Mouse (Mus musculus): ENCODE results near the gene Rsg1. TPM values are rescaled to one million over a fixed set of nuclear protein-coding genes. Genes with fewer than 3 reads are reported as not detected.

Rsg1 gene
- polyA plus RNA-seq, 1 experiment from 2014 or later = 5.1 TPM

DNA sequence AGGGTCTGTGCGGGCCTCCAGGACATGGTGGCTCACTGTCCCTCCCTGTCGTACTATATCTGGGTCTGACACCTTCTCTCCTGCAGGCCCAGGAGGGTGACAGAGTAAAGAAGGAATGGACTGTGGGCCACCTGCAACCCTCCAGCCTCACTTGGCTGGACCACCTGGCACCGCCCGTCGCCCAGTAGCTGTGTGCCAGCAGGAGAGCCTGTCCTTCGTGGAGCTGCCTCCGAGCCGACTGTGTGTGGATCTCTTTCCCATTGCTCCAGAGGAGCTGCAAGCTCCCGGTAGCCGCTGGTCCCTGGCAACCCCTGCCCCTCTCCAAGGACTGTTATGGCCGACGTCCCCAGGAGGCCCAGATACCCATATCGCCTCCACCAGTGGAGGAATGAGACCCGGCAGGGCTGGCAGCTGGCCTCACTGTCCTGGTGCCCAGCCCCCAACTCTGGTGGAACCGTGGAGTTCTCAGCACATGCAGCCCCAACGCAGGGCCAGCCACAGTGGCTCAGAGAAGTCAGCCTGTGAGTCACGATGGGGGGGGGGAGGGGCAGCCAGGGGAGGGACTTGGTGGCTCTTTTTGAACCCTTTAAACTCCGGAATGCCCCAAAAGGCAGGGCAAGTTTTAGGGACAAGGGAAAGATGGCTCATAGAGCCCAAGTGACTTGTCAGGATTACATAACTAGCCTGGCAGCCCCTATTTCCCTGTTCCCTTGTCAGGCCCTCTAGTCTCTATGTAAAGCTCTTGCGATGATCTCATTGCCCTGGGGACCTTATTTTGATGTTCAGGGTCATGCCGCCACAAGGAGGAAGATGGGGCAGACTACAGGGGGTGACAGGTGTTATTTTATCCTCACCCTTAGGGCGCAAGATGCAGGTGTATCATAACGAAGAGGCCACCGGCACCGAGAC is 32.6 kb downstream of the Rsg1 start:
- Histone ChIP-seq H3K9ac (ENCODE audit: low read depth, low read length) (peak overlapping the region; percentile 59), H3K36me3 (ENCODE audit: control insufficient read depth, insufficient read depth, low read length) (0 out of 2 replicates have a peak, but pooled peaks cover 2% of the 10 kb centered on the region), H3K4me3 (ENCODE audit: low read depth, low read length) (peak overlapping the region; percentile 41), H3K27ac (replicated peaks; ENCODE audit: low read depth, low read length) (peak overlapping the region; percentile 86), H3K4me1 (ENCODE audit: control insufficient read depth, insufficient read depth, low read length) (peaks cover 48% of the 10 kb centered on the region), H3K4me2 (ENCODE audit: low read depth, low read length) (peak overlapping the region; percentile 64), H3K9me3 (ENCODE audit: control insufficient read depth, low read length) (no peaks in the 10 kb centered on the region), H3K27me3 (replicated peaks; ENCODE audit: control insufficient read depth, insufficient read depth, low read length) (peaks cover 50% of the 10 kb centered on the region)
- no peak for ATAC-seq (ENCODE audit: low read depth)
- no peak for DNase-seq (ENCODE audit: low spot score)
- 31% methylated on average over 23 of the region's 24 CpGs for WGBS

DNA sequence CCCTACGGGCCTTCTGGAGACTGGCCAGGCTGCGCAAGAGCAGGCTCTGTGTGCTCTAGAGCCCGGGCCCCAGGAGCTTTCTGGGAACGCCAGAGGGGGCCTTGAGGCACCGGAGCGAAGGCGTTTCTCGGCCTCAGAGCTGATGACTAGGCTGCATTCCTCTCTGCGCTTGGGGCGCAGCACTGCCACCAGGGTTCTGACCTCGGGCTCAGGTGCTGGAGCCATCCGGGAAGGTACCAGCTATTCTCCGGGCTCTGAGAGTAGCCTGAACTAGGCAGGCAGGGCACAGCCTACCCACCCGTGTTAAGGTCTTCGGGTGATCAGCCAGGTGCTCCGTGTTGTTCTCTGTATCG is 33.2 kb downstream of the Rsg1 start:
- no peak for DNase-seq (ENCODE audit: low spot score)
- no peak overlapping the region for H3K27ac ChIP-seq (replicated peaks; ENCODE audit: low read depth, low read length)
- 0 out of 2 replicates have a peak, but pooled peaks cover 8% of the 10 kb centered on the region for H3K36me3 ChIP-seq (ENCODE audit: control insufficient read depth, insufficient read depth, low read length)
- H3K4me3 ChIP-seq (ENCODE audit: low read depth, low read length) = peak overlapping the region; percentile 41
- H3K9me3 ChIP-seq (ENCODE audit: control insufficient read depth, low read length) = no peaks in the 10 kb centered on the region
- H3K4me1 ChIP-seq (ENCODE audit: control insufficient read depth, insufficient read depth, low read length) = peaks cover 42% of the 10 kb centered on the region
- ATAC-seq (ENCODE audit: low read depth) = no peak
- 4% methylated on average over 15 of the region's 17 CpGs for WGBS
- H3K9ac ChIP-seq (ENCODE audit: low read depth, low read length) = peak overlapping the region; percentile 59
- peak overlapping the region; percentile 64 for H3K4me2 ChIP-seq (ENCODE audit: low read depth, low read length)
- peaks cover 45% of the 10 kb centered on the region for H3K27me3 ChIP-seq (replicated peaks; ENCODE audit: control insufficient read depth, insufficient read depth, low read length)

DNA sequence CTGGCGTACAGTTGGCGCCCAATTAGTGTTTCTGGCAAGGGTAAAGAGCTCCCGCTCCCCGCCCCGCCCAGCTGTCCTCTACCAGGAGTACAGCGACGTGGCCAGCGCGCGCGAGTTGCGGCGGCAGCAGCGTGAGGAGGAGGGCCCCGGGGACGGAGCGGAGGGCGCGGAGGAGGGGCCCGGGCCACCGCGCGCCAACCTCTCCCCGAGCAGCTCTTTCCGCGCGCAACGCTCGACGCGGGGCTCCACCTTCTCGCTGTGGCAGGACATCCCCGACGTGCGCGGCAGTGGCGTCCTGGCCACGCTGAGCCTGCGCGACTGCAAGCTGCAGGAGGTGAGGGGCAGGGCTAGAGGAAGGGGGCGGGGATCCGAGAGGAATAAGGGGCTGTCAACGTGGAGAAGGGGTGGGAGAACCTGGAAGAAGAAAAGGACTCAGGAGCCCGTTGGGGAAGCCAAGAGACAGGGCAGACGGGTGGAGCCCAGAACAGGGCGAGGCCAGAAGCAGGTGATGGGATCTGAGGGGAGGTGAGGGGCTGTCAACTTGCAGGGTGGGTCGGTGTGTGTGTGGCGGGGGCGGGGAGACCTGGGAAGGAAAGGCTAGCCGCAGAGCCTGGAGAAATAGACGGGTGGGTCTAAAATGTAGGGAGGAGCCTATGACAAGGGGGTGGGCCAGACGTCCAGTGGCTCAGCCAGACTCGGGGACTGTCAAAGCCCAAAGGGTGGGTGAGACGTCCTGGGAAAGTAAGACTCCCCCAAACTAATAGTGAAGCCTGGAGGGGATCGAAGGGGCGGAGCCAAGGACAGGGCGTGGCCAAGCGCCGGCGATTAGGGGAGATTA is 34.2 kb downstream of the Rsg1 start:
- ATAC-seq (ENCODE audit: low read depth) (peak; percentile 70), DNase-seq (ENCODE audit: low spot score) (peak; percentile 81)
- peak overlapping the region; percentile 64 for H3K4me2 ChIP-seq (ENCODE audit: low read depth, low read length)
- H3K36me3 ChIP-seq (ENCODE audit: control insufficient read depth, insufficient read depth, low read length) = 0 out of 2 replicates have a peak, but pooled peaks cover 9% of the 10 kb centered on the region
- H3K9me3 ChIP-seq (ENCODE audit: control insufficient read depth, low read length) = no peaks in the 10 kb centered on the region
- peaks cover 42% of the 10 kb centered on the region for H3K27me3 ChIP-seq (replicated peaks; ENCODE audit: control insufficient read depth, insufficient read depth, low read length)
- H3K27ac ChIP-seq (replicated peaks; ENCODE audit: low read depth, low read length) = no peak overlapping the region; the same call in 1 of the 2 replicates
- peaks cover 34% of the 10 kb centered on the region for H3K4me1 ChIP-seq (ENCODE audit: control insufficient read depth, insufficient read depth, low read length)
- under 1% methylated on average over 38 of the region's 60 CpGs for WGBS
- H3K4me3 ChIP-seq (ENCODE audit: low read depth, low read length) = peak overlapping the region; percentile 41
- peak overlapping the region; percentile 59 for H3K9ac ChIP-seq (ENCODE audit: low read depth, low read length)

DNA sequence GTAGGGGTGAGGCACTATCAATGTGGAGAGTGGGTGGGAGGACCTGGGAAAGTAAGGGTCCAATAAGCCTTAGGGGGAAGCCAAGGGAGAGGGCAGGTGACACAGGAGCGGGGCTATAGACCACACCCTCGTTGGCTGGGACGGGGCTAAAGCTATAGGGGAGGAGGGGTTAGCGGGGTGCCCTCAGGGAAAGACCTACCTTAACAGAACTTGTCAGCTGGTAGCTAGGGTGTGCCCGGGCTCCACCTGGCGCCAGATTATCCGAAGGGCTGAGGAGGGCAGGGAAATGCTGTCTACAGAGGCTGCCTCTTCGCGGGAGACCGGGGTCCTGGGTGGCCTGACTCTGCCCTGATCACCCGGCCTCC is 34.8 kb downstream of the Rsg1 start:
- peak overlapping the region; percentile 41 for H3K4me3 ChIP-seq (ENCODE audit: low read depth, low read length)
- H3K9me3 ChIP-seq (ENCODE audit: control insufficient read depth, low read length) = no peaks in the 10 kb centered on the region
- 0 out of 2 replicates have a peak, but pooled peaks cover 9% of the 10 kb centered on the region for H3K36me3 ChIP-seq (ENCODE audit: control insufficient read depth, insufficient read depth, low read length)
- H3K27ac ChIP-seq (replicated peaks; ENCODE audit: low read depth, low read length) = no peak overlapping the region
- peaks cover 34% of the 10 kb centered on the region for H3K4me1 ChIP-seq (ENCODE audit: control insufficient read depth, insufficient read depth, low read length)
- ATAC-seq (ENCODE audit: low read depth) (peak; percentile 7; the same call in 1 of the 2 replicates), DNase-seq (ENCODE audit: low spot score) (no peak)
- H3K9ac ChIP-seq (ENCODE audit: low read depth, low read length) = peak overlapping the region; percentile 59; the same call in 1 of the 2 replicates
- WGBS = 10% methylated on average over 11 of the region's 11 CpGs
- H3K4me2 ChIP-seq (ENCODE audit: low read depth, low read length) = peak overlapping the region; percentile 64
- H3K27me3 ChIP-seq (replicated peaks; ENCODE audit: control insufficient read depth, insufficient read depth, low read length) = peaks cover 42% of the 10 kb centered on the region

DNA sequence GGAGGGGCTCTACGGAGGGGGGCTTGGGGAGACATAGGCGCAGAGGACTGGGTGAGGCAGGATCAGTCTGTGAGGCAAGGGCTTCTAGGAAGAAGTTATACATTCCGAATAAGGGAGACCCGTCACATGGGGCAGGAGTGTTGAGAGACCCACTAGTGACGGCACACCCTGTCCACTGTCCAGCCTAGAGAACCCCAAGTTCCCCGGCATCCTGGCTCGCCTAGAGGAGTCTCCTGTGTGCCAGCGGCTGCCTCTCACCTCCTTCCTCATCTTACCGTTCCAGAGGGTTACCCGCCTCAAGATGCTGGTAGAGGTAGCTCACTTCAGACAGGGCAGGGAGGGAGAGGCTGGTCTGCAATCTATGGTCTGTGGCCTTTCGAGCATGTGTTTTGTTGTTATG is 35.6 kb downstream of the Rsg1 start:
- H3K9ac ChIP-seq (ENCODE audit: low read depth, low read length) = no peak overlapping the region
- peaks cover 42% of the 10 kb centered on the region for H3K27me3 ChIP-seq (replicated peaks; ENCODE audit: control insufficient read depth, insufficient read depth, low read length)
- whole genome bisulfite sequencing = 75% methylated on average over 11 of the region's 11 CpGs
- no peaks in the 10 kb centered on the region for H3K9me3 ChIP-seq (ENCODE audit: control insufficient read depth, low read length)
- H3K4me3 ChIP-seq (ENCODE audit: low read depth, low read length) = no peak overlapping the region
- 0 out of 2 replicates have a peak overlapping the region, but pooled peaks have one; percentile 3 for H3K4me2 ChIP-seq (ENCODE audit: low read depth, low read length)
- 0 out of 2 replicates have a peak, but pooled peaks cover 9% of the 10 kb centered on the region for H3K36me3 ChIP-seq (ENCODE audit: control insufficient read depth, insufficient read depth, low read length)
- peaks cover 34% of the 10 kb centered on the region for H3K4me1 ChIP-seq (ENCODE audit: control insufficient read depth, insufficient read depth, low read length)
- H3K27ac ChIP-seq (replicated peaks; ENCODE audit: low read depth, low read length) = no peak overlapping the region
- DNase-seq (ENCODE audit: low spot score) (no peak), ATAC-seq (ENCODE audit: low read depth) (no peak)

DNA sequence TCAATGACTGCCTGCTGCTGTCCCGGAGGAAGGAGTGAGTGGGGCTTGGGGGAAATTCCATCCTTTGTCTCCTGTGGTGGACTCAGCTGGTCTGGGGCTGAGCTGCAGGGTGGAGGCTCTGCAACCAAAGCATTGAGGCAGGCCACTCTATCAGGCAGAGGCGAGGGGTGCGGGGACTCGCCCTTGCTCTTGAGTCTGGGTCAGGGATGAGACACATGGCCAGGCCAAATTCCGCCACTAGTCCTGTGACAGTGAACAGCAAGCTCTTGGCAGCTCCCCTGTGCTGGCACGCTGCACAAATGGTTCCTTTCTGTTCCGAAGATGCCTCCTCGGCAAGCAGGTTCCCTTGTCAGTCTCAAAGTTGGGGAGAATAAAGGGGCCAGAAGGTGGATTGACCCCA is 37.3 kb downstream of the Rsg1 start:
- DNase-seq (ENCODE audit: low spot score) (no peak), ATAC-seq (ENCODE audit: low read depth) (no peak)
- Histone ChIP-seq H3K9me3 (ENCODE audit: control insufficient read depth, low read length) (no peaks in the 10 kb centered on the region), H3K4me2 (ENCODE audit: low read depth, low read length) (no peak overlapping the region), H3K36me3 (ENCODE audit: control insufficient read depth, insufficient read depth, low read length) (0 out of 2 replicates have a peak, but pooled peaks cover 9% of the 10 kb centered on the region), H3K27me3 (replicated peaks; ENCODE audit: control insufficient read depth, insufficient read depth, low read length) (peaks cover 41% of the 10 kb centered on the region), H3K4me1 (ENCODE audit: control insufficient read depth, insufficient read depth, low read length) (peaks cover 19% of the 10 kb centered on the region), H3K4me3 (ENCODE audit: low read depth, low read length) (no peak overlapping the region), H3K27ac (replicated peaks; ENCODE audit: low read depth, low read length) (no peak overlapping the region), H3K9ac (ENCODE audit: low read depth, low read length) (no peak overlapping the region)
- 75% methylated on average over 8 of the region's 8 CpGs for WGBS

DNA sequence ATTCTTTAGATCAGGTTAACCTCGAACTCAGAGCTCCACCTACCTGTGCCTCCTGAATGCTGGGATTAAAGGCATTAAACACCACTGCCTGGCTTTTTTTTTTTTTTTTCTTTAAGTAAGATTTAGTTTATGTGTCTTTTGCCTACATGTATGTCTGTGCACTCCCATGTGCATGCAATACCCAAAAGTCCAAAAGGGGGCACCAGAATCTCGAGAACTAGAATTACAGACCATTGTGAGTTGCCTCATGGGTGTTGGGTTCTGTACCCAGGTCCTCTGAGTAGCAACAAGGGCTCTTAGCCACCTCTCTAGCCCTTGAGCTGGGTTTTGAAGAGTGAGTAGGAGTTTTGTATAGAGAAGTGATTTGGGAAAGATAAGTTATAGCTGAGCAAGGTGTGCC is 38.9 kb downstream of the Rsg1 start:
- DNase-seq (ENCODE audit: low spot score) (no peak), ATAC-seq (ENCODE audit: low read depth) (no peak)
- Histone ChIP-seq H3K4me2 (ENCODE audit: low read depth, low read length) (no peak overlapping the region), H3K4me3 (ENCODE audit: low read depth, low read length) (no peak overlapping the region), H3K9ac (ENCODE audit: low read depth, low read length) (no peak overlapping the region), H3K27me3 (replicated peaks; ENCODE audit: control insufficient read depth, insufficient read depth, low read length) (peaks cover 26% of the 10 kb centered on the region), H3K9me3 (ENCODE audit: control insufficient read depth, low read length) (no peaks in the 10 kb centered on the region), H3K36me3 (ENCODE audit: control insufficient read depth, insufficient read depth, low read length) (peaks cover 19% of the 10 kb centered on the region; the same call in 1 of the 2 replicates), H3K4me1 (ENCODE audit: control insufficient read depth, insufficient read depth, low read length) (peaks cover 6% of the 10 kb centered on the region), H3K27ac (replicated peaks; ENCODE audit: low read depth, low read length) (no peak overlapping the region)
- WGBS = 67% methylated on average over 2 of the region's 2 CpGs

DNA sequence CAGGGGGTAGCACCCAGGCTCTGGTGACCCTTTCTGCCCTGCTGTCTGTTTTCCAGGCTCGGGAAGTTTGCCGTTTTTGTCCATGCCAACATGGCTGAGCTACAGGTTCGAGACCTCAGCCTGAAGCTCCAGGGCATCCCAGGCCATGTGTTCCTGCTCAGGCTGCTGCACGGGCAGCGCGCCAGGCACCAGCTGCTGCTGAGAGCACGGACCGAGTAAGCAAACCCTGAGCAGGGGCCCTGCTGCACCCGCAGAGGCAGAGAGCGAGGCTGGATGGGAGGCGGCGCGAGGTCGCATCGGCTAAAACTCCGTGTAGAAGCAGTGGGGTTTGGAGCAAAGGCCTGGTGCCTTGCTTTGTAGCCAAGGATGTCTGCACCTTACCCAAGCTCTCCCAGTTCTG is 40.5 kb downstream of the Rsg1 start:
- Histone ChIP-seq H3K27me3 (replicated peaks; ENCODE audit: control insufficient read depth, insufficient read depth, low read length) (peaks cover 10% of the 10 kb centered on the region), H3K9me3 (ENCODE audit: control insufficient read depth, low read length) (no peaks in the 10 kb centered on the region), H3K4me1 (ENCODE audit: control insufficient read depth, insufficient read depth, low read length) (no peaks in the 10 kb centered on the region), H3K9ac (ENCODE audit: low read depth, low read length) (no peak overlapping the region), H3K27ac (replicated peaks; ENCODE audit: low read depth, low read length) (peak overlapping the region; percentile 39; the same call in 1 of the 2 replicates), H3K4me3 (ENCODE audit: low read depth, low read length) (no peak overlapping the region), H3K4me2 (ENCODE audit: low read depth, low read length) (no peak overlapping the region), H3K36me3 (ENCODE audit: control insufficient read depth, insufficient read depth, low read length) (peaks cover 19% of the 10 kb centered on the region; the same call in 1 of the 2 replicates)
- DNase-seq (ENCODE audit: low spot score) (peak; percentile 72), ATAC-seq (ENCODE audit: low read depth) (peak; percentile 24; the same call in 1 of the 2 replicates)
- 59% methylated on average over 16 of the region's 16 CpGs for WGBS
